Mouse (Mus musculus): ENCODE measurements around the gene Disp1. TPM values are rescaled to one million over a fixed set of nuclear protein-coding genes. Genes with fewer than 3 reads are reported as not detected.

Disp1 gene
- polyA plus RNA-seq, 1 experiment from 2014 or later = 11.3 TPM

- no peak for DNase-seq (ENCODE audit: low spot score)
Observed at GRCm38 (mm10) chr1:183041703-183042102, 179.6 kb downstream of the Disp1 start.

GRCm38 (mm10) chr1:183040847-183041382 is 180.4 kb downstream of the Disp1 start:
- no peak for DNase-seq (ENCODE audit: low spot score)

GRCm38 (mm10) chr1:183039881-183040708 is 181.2 kb downstream of the Disp1 start:
- DNase-seq (ENCODE audit: low spot score) = no peak

DNA sequence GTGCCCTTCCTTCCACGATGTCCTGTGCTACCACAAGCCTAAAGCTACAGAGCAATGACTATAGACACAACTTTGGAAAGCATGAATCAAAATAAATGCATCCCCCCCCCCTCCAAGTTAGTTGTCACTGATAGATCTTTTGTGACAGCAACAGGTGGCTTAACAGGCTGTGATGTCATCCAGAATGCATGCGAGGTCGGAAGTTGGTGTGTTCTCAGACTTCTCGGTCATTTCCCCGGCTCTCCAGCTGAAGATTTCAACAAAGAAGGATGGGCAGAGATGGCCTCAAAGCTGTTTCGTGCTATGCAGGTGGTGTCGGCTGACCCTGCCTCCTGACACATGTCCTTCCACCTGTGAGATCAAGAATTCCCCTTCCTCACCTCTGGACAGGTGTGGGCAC is 181.9 kb downstream of the Disp1 start:
- no peak for DNase-seq (ENCODE audit: low spot score)

Small RNA genes within 50 kb of the gene (microRNA-seq; reads per million reads assigned to microRNA genes)
- not detected for gene Gm24975 (ENCODE audit: borderline number of aligned reads)

Other genes with a start within 250 kb of the Disp1 start
- gene Aida, start 75.1 kb upstream of the Disp1 start, polyA plus RNA-seq (2015; fragmentation: Nextera tagmentation; extraction: Ambion mirVana) = 28.2 and 29.7 TPM in 2 replicates
- gene Brox, start 75.7 kb upstream of the Disp1 start, polyA plus RNA-seq (2015; fragmentation: Nextera tagmentation; extraction: Ambion mirVana) = 55.3 and 63.5 TPM in 2 replicates
- gene Mia3, start 148.0 kb upstream of the Disp1 start, polyA plus RNA-seq (2015; fragmentation: Nextera tagmentation; extraction: Ambion mirVana) = 69.8 and 81.6 TPM in 2 replicates
- 18.3 and 22.0 TPM in 2 replicates for gene Taf1a, start 167.5 kb upstream of the Disp1 start, polyA plus RNA-seq (2015; fragmentation: Nextera tagmentation; extraction: Ambion mirVana)
- 1.4 and 1.9 TPM in 2 replicates for gene Hhipl2, start 196.7 kb upstream of the Disp1 start, polyA plus RNA-seq (2015; fragmentation: Nextera tagmentation; extraction: Ambion mirVana)